Mouse (Mus musculus) stomach, postnatal 0 days (tissue): ENCODE results near the gene Cstf3. TPM values are rescaled to one million over a fixed set of nuclear protein-coding genes. Genes with fewer than 3 reads are reported as not detected.

ENCODE experiments used
- ATAC-seq: fragments of 200-750 bp; cut with Nextera tagmentation; 2 replicates; pipeline ENCODE4 v1.8.0; 2017; ENCODE audit not compliant: low FRiP score, low TSS enrichment
- DNase-seq: peaks from one replicate; pipeline ENCODE4 v3.0.0-alpha.2; 2016; ENCODE audit warnings: low spot score
- H3K27ac ChIP-seq: fragments of 300-500 bp; sonication (generic); replicated peaks from 2 replicates; pipeline ENCODE4 v1.5.1; 2014; ENCODE audit warnings: mild to moderate bottlenecking, control low read depth
- H3K27me3 ChIP-seq: fragments of 300-500 bp; sonication (generic); 2 replicates; pipeline ENCODE4 v1.6.1; 2014; ENCODE audit warnings: low read length; ENCODE audit not compliant: control insufficient read depth, insufficient read depth
- H3K36me3 ChIP-seq: fragments of 300-500 bp; sonication (generic); 2 replicates; pipeline ENCODE4 v1.6.1; 2014; ENCODE audit warnings: low read length, mixed read lengths; ENCODE audit not compliant: control insufficient read depth, insufficient read depth
- H3K4me1 ChIP-seq: fragments of 300-500 bp; sonication (generic); replicated peaks from 2 replicates; pipeline ENCODE4 v1.6.1; 2014; ENCODE audit warnings: antibody characterized with exemption; ENCODE audit not compliant: control insufficient read depth, insufficient read depth
- H3K4me2 ChIP-seq: fragments of 300-500 bp; sonication (generic); replicated peaks from 2 replicates; pipeline ENCODE4 v1.6.1; 2014; ENCODE audit warnings: low read depth, mild to moderate bottlenecking, control low read depth, moderate library complexity
- H3K4me3 ChIP-seq: fragments of 300-500 bp; sonication (generic); 2 replicates; pipeline ENCODE4 v1.5.1; 2014; ENCODE audit warnings: low read depth, low read length, control low read depth
- H3K9ac ChIP-seq: fragments of 300-500 bp; sonication (generic); 2 replicates; pipeline ENCODE4 v1.6.1; 2014; ENCODE audit warnings: mild to moderate bottlenecking, low read length, control low read depth, mixed read lengths
- H3K9me3 ChIP-seq: fragments of 300-500 bp; sonication (generic); 2 replicates; pipeline ENCODE4 v1.6.1; 2016; ENCODE audit warnings: low read length; ENCODE audit not compliant: control insufficient read depth
- CTCF ChIP-seq: IDR thresholded peaks from 2 replicates; pipeline ENCODE4 v1.5.1; 2016; ENCODE audit warnings: antibody characterized with exemption, low read depth, mild to moderate bottlenecking, moderate library complexity
- EP300 ChIP-seq: optimal IDR thresholded peaks from 2 replicates; pipeline ENCODE3; 2016; ENCODE audit warnings: antibody characterized with exemption
- WGBS: fragments of 180-500 bp; shearing (Covaris S2); extraction: QIAGEN DNeasy Blood & Tissue Kit; methylation state at CpG from one replicate; pipeline ENCODE4 v1.1.7; 2014; 5-methylcytosine and 5-hydroxymethylcytosine counted together
- polyA plus RNA-seq: library from polyadenylated mRNA; unstranded; fragments of >200 nt; fragmentation: Nextera tagmentation; extraction: Ambion mirVana; gene quantifications from 2 replicates; pipeline ENCODE4 v1.2.1, GENCODE M21; 2015

The Cstf3 gene
- polyA plus RNA-seq, 1 experiment from 2014 or later: 32.9 TPM

DNA sequence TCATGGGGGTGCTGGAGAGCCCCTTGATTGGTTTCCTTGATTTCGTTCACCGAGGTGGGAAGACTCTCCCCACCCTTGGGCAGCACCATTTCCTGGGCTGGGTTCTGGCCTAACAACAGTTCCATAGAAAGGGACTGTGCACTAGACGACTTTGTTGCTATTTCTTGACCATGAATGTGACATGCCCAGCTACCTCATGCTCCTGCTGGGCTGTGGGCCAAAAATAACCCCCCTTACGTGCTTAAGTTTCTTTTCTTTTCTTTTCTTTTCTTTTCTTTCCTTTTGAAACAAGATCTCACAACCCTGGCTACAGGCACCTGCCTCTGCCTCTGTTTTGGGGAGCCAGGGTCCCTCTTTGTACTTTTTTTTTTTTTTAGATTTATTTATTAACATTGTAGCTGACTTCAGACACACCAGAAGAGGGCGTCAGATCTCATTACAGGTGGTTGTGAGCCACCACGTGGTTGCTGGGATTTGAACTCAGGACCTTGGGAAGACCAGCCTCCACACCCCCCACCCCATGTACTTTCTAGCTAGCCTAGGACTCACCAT lies 119.5 kb downstream of the Cstf3 start:
- DNase-seq (no peak), ATAC-seq (no peak)
- Histone ChIP-seq H3K4me3 (no peak overlapping the region), H3K9ac (no peak overlapping the region), H3K27me3 (no peaks in the 10 kb centered on the region), H3K4me1 (no peaks in the 10 kb centered on the region), H3K4me2 (no peak overlapping the region), H3K27ac (no peak overlapping the region), H3K9me3 (no peaks in the 10 kb centered on the region), H3K36me3 (no peaks in the 10 kb centered on the region)
- WGBS: 56% methylated on average over 6 of the region's 6 CpGs
- no peak for TF ChIP-seq EP300
- no peak for TF ChIP-seq CTCF

GRCm38 (mm10) chr2:104710670-104711370 lies 120.5 kb downstream of the Cstf3 start:
- no peaks in the 10 kb centered on the region for H3K36me3 ChIP-seq
- no peak overlapping the region; the same call in 1 of the 2 replicates for H3K9ac ChIP-seq
- H3K4me1 ChIP-seq: no peaks in the 10 kb centered on the region
- H3K4me3 ChIP-seq: peak overlapping the region; percentile 84
- no peaks in the 10 kb centered on the region for H3K9me3 ChIP-seq
- no peak for TF ChIP-seq EP300
- no peak for TF ChIP-seq CTCF
- ATAC-seq (no peak), DNase-seq (no peak)
- H3K27me3 ChIP-seq: no peaks in the 10 kb centered on the region
- H3K4me2 ChIP-seq: peak overlapping the region; percentile 75
- WGBS: 33% methylated on average over 6 of the region's 6 CpGs
- H3K27ac ChIP-seq: no peak overlapping the region

- under 1% methylated on average over 81 of the region's 99 CpGs for WGBS
Observed at GRCm38 (mm10) chr2:104711585-104712485, 121.5 kb downstream of the Cstf3 start, which contains the start of gene Tcp11l1. TSS of gene Tcp11l1 (minus strand) at chr2:104712169.

GRCm38 (mm10) chr2:104712486-104712809 lies 122.1 kb downstream of the Cstf3 start:
- no peaks in the 10 kb centered on the region for H3K36me3 ChIP-seq
- no peaks in the 10 kb centered on the region for H3K9me3 ChIP-seq
- H3K4me3 ChIP-seq: peak overlapping the region; percentile 84
- TF ChIP-seq CTCF: no peak
- no peak for TF ChIP-seq EP300
- ATAC-seq (no peak; the same call in 1 of the 2 replicates), DNase-seq (no peak)
- H3K4me1 ChIP-seq: no peaks in the 10 kb centered on the region
- WGBS: 2% methylated on average over 7 of the region's 7 CpGs
- peak overlapping the region; percentile 79 for H3K27ac ChIP-seq
- peak overlapping the region; percentile 74 for H3K9ac ChIP-seq
- H3K27me3 ChIP-seq: no peaks in the 10 kb centered on the region
- H3K4me2 ChIP-seq: peak overlapping the region; percentile 75

More at GRCm38 (mm10) chr2:104711585-104712485, 121.5 kb downstream of the Cstf3 start, which contains the start of gene Tcp11l1:
- Histone ChIP-seq H3K36me3 (no peaks in the 10 kb centered on the region), H3K4me2 (peak within 1 kb of the TSS; percentile 75), H3K27me3 (no peaks in the 10 kb centered on the region), H3K4me1 (no peaks in the 10 kb centered on the region), H3K4me3 (peak within 1 kb of the TSS; percentile 84), H3K9me3 (no peaks in the 10 kb centered on the region), H3K27ac (peak within 1 kb of the TSS; percentile 79), H3K9ac (peak within 1 kb of the TSS; percentile 74)
- TF ChIP-seq CTCF (no peak), EP300 (no peak)
- DNase-seq (peak; percentile 62), ATAC-seq (peak; percentile 90)

GRCm38 (mm10) chr2:104714254-104714691 lies 124.0 kb downstream of the Cstf3 start:
- 56% methylated on average over 15 of the region's 15 CpGs for WGBS
- Histone ChIP-seq H3K9me3 (no peaks in the 10 kb centered on the region), H3K4me1 (no peaks in the 10 kb centered on the region), H3K4me2 (no peak overlapping the region), H3K27ac (no peak overlapping the region), H3K9ac (no peak overlapping the region), H3K27me3 (no peaks in the 10 kb centered on the region), H3K36me3 (no peaks in the 10 kb centered on the region), H3K4me3 (no peak overlapping the region)
- ATAC-seq (no peak), DNase-seq (peak; percentile 21)
- no peak; the same call in 1 of the 2 replicates for TF ChIP-seq CTCF
- no peak for TF ChIP-seq EP300

Other genes starting within 250 kb of the Cstf3 start
- 0.06 and 0.08 TPM in 2 replicates for gene D430041D05Rik, start 179.5 kb upstream of the Cstf3 start, polyA plus RNA-seq
- 8.8 and 9.8 TPM in 2 replicates for gene Hipk3, start 96.1 kb upstream of the Cstf3 start, polyA plus RNA-seq
- gene Tcp11l1, start 121.6 kb downstream of the Cstf3 start, polyA plus RNA-seq: 22.0 and 23.9 TPM in 2 replicates
- gene Pin1rt1, start 125.9 kb downstream of the Cstf3 start, polyA plus RNA-seq: 0.08 TPM in 1 of 2 replicates, not detected in the other
- 7.3 and 7.4 TPM in 2 replicates for gene Depdc7, start 152.4 kb downstream of the Cstf3 start, polyA plus RNA-seq
- gene Qser1, start 226.2 kb downstream of the Cstf3 start, polyA plus RNA-seq: 2.6 and 3.1 TPM in 2 replicates